In the genomic region with DNA sequence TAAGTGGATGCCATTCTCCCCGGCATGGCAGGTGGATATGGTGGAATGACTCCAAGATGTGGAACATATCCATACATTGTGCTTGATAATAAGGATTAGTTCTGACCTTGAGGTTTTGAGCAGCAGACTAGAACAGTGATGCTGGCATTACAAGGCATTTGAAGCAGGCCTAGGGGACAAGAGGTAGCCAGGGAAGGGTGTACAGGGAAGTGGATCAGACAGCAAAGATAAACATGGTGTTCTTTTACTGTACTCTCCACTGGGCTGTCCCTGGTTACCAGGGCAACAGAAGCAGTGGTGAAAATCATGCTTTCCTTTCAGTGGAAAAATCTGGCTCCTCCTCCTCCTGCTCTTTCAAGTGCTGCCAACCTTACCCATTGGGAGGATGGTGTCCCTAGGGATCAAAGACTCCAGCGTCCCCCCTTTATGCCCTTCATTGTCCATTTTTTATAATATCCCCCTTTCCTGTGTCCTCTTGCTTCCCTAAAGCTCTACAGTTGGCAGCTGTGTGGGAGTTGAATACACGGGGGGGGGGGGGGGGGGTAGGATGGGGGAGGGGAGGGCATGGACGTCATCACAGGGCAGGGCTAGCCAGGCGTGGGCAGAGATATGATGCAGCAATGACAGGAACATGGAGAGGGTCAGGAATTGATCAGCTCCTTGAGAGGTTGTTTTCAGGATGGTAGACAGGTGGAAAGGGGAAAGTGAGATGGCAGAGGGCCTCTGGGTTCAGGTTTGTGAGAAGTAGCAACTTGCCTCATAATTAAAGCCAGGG, we compare ENCODE assay signal across 8 mouse cellular contexts. TPM values are rescaled to one million over a fixed set of nuclear protein-coding genes. Genes with fewer than 3 reads are reported as not detected.
DNase-seq lines count a peak whose midpoint lies in the region; ATAC-seq lines count a peak whose summit lies in the region.

No protein-coding gene starts in this region.

- DNase-seq in midbrain, embryonic 14.5 days: peak; percentile 73
- DNase-seq in midbrain, embryonic 11.5 days (ENCODE audit: low spot score, missing footprints): no peak
- DNase-seq in cerebellum, adult 18-20 months: peak; percentile 41 to 47
- peak; percentile 44 for DNase-seq in kidney, postnatal 14 days
- peak; percentile 37 for DNase-seq in lung, postnatal 14 days
- no peak for DNase-seq in thymus, postnatal 25 days
- no peak for DNase-seq in heart, postnatal 36 days
- no peak for DNase-seq in gastrocnemius, postnatal 14 days

- H3K9ac ChIP-seq in midbrain, embryonic 14.5 days (replicated peaks; ENCODE audit: low read length): no peak overlapping the region
- H3K9ac ChIP-seq in midbrain, embryonic 11.5 days (ENCODE audit: low read length): no peak overlapping the region

- H3K4me3 ChIP-seq in midbrain, embryonic 14.5 days (replicated peaks; ENCODE audit: low read depth, low read length): no peak overlapping the region
- no peak overlapping the region for H3K4me3 ChIP-seq in midbrain, embryonic 11.5 days (ENCODE audit: low read depth, low read length)

- H3K4me2 ChIP-seq in midbrain, embryonic 14.5 days (ENCODE audit: low read length): peak overlapping the region; percentile 89
- no peak overlapping the region for H3K4me2 ChIP-seq in midbrain, embryonic 11.5 days

- no peaks in the 10 kb centered on the region for H3K9me3 ChIP-seq in midbrain, embryonic 14.5 days (ENCODE audit: control insufficient read depth, low read length)
- no peaks in the 10 kb centered on the region for H3K9me3 ChIP-seq in midbrain, embryonic 11.5 days (ENCODE audit: control insufficient read depth, low read length)

- intact Hi-C loops in heart, postnatal 36 days (cut with DNase I): loop anchor here (2.0 to 5.0 kb wide), 2 partner anchors 129 to 153 kb away; a partner anchor contains a TSS
- intact Hi-C loops in gastrocnemius, postnatal 14 days (cut with DNase I; ENCODE audit: low total_unique reads): loop anchor here (10.0 kb wide), 1 partner anchor 47 kb away; no protein-coding TSS in a partner anchor

- no peaks in the 10 kb centered on the region for H3K27me3 ChIP-seq in midbrain, embryonic 14.5 days (ENCODE audit: control insufficient read depth, insufficient read depth, low read length)
- H3K27me3 ChIP-seq in midbrain, embryonic 11.5 days (ENCODE audit: control insufficient read depth, insufficient read depth, low read length): no peaks in the 10 kb centered on the region

- H3K27ac ChIP-seq in midbrain, embryonic 14.5 days (replicated peaks; ENCODE audit: low read depth, low read length): no peak overlapping the region
- H3K27ac ChIP-seq in midbrain, embryonic 11.5 days (ENCODE audit: low read depth, low read length): no peak overlapping the region

- peaks cover 13% of the 10 kb centered on the region for H3K4me1 ChIP-seq in midbrain, embryonic 14.5 days (ENCODE audit: control insufficient read depth, insufficient read depth, low read length)
- H3K4me1 ChIP-seq in midbrain, embryonic 11.5 days (ENCODE audit: control insufficient read depth, insufficient read depth, low read length): peaks cover 10% of the 10 kb centered on the region; the same call in 1 of the 2 replicates

- WGBS in midbrain, embryonic 14.5 days: 26% methylated on average over 5 of the region's 5 CpGs
- 42% methylated on average over 5 of the region's 5 CpGs for WGBS in midbrain, embryonic 11.5 days

- ATAC-seq in midbrain, embryonic 14.5 days (ENCODE audit: low FRiP score, low TSS enrichment): peak; percentile 35
- no peak for ATAC-seq in midbrain, embryonic 11.5 days (ENCODE audit: low FRiP score)

- H3K36me3 ChIP-seq in midbrain, embryonic 14.5 days (ENCODE audit: control insufficient read depth, insufficient read depth, low read length): no peaks in the 10 kb centered on the region
- no peaks in the 10 kb centered on the region for H3K36me3 ChIP-seq in midbrain, embryonic 11.5 days (ENCODE audit: control insufficient read depth, insufficient read depth, low read length)

RNA-seq across cellular contexts. Expression of a gene that starts 39.5 kb away (rescaled TPM):
- polyA plus RNA-seq in midbrain, embryonic 14.5 days (2014; fragmentation: Nextera tagmentation; extraction: Ambion mirVana): 15.8 and 34.8 TPM in 2 replicates
- polyA plus RNA-seq in midbrain, embryonic 11.5 days (2014; fragmentation: Nextera tagmentation; extraction: Ambion mirVana): 51.3 and 54.5 TPM in 2 replicates
- 100 to 1,000 TPM; 102 to 112 TPM for total RNA-seq in heart, postnatal 36 days (2021)
- total RNA-seq in gastrocnemius, postnatal 14 days (2021): 100 to 1,000 TPM; 105 to 136 TPM

Comparison
In these comparisons a context has a peak if more than half of its experiments do, and no peak if none do; other contexts are left out.
1. DNase-seq: peak in midbrain, embryonic 14.5 days (single experiment), cerebellum, adult 18-20 months (2 of 2), kidney, postnatal 14 days (single experiment) and lung, postnatal 14 days (single experiment); none in midbrain, embryonic 11.5 days (single experiment), thymus, postnatal 25 days (single experiment), heart, postnatal 36 days (0 of 2) and gastrocnemius, postnatal 14 days (single experiment).